Mouse (Mus musculus) right cerebral cortex, adult 18-20 months (tissue): Measurements from ENCODE around the gene Lrrc40.

Experiments used
- DNase-seq: peaks from one replicate; pipeline ENCODE4 v3.0.0; 2022; ENCODE audit warnings: mixed read lengths

Lrrc40 gene

GRCm38 (mm10) chr3:158036329-158036988 is at the start of gene Lrrc40, which contains the start of gene Srsf11:
TSS of gene Lrrc40 (plus strand) at chr3:158036662.
TSS of gene Srsf11 (minus strand) at chr3:158036639.
- peak; percentile 97 for DNase-seq

GRCm38 (mm10) chr3:157993322-157993721 is 43.1 kb upstream of the Lrrc40 start:
- no peak for DNase-seq

GRCm38 (mm10) chr3:157995726-157996125 is 40.7 kb upstream of the Lrrc40 start:
- no peak for DNase-seq

- no peak for DNase-seq
Measured at GRCm38 (mm10) chr3:157998742-157999369, 37.6 kb upstream of the Lrrc40 start.

- DNase-seq, result no peak
Measured at GRCm38 (mm10) chr3:158008647-158009046, 27.8 kb upstream of the Lrrc40 start.

- DNase-seq, result peak; percentile 14
Measured at GRCm38 (mm10) chr3:158009762-158010320, 26.6 kb upstream of the Lrrc40 start.

GRCm38 (mm10) chr3:158031371-158031925 is 5.0 kb upstream of the Lrrc40 start:
- DNase-seq, result peak; percentile 91

GRCm38 (mm10) chr3:158032106-158032505 is 4.4 kb upstream of the Lrrc40 start:
- DNase-seq, result no peak

GRCm38 (mm10) chr3:158035866-158036265 is 596 bp upstream of the Lrrc40 start:
- DNase-seq, result no peak

- no peak for DNase-seq
Measured at GRCm38 (mm10) chr3:158038106-158038505, 1.6 kb downstream of the Lrrc40 start.

GRCm38 (mm10) chr3:158040755-158041154 is 4.3 kb downstream of the Lrrc40 start:
- DNase-seq, result no peak

GRCm38 (mm10) chr3:158049508-158049907 is 13.0 kb downstream of the Lrrc40 start:
- no peak for DNase-seq

GRCm38 (mm10) chr3:158060621-158061291 is 24.3 kb downstream of the Lrrc40 start:
- DNase-seq, result peak; percentile 28

- DNase-seq, result no peak
Measured at GRCm38 (mm10) chr3:158061811-158062523, 25.5 kb downstream of the Lrrc40 start.

- no peak for DNase-seq
Measured at GRCm38 (mm10) chr3:158065256-158065655, 28.8 kb downstream of the Lrrc40 start.

- no peak for DNase-seq
Measured at GRCm38 (mm10) chr3:158067916-158068315, 31.5 kb downstream of the Lrrc40 start.

- DNase-seq, result no peak
Measured at GRCm38 (mm10) chr3:158068613-158069263, 32.3 kb downstream of the Lrrc40 start.

GRCm38 (mm10) chr3:158075004-158075403 is 38.5 kb downstream of the Lrrc40 start:
- DNase-seq, result no peak

- no peak for DNase-seq
Measured at GRCm38 (mm10) chr3:158076685-158077379, 40.4 kb downstream of the Lrrc40 start.

GRCm38 (mm10) chr3:158077380-158077772 is 40.9 kb downstream of the Lrrc40 start:
- DNase-seq, result no peak

GRCm38 (mm10) chr3:158077828-158078227 is 41.4 kb downstream of the Lrrc40 start:
- no peak for DNase-seq
